Mouse (Mus musculus) gastrocnemius, adult 2 months (tissue): ENCODE data around the gene Rnf115. TPM values are rescaled to one million over a fixed set of nuclear protein-coding genes. Genes with fewer than 3 reads are reported as not detected.
"Not testable (repeated sequence)": the region's sequence is repeated elsewhere in the genome, so short reads cannot be mapped to it uniquely, and the experiment has no call there.

Source experiments
- DNase-seq: peaks from one replicate; pipeline ENCODE4 v3.0.0; 2022
- H3K27ac ChIP-seq: fragments of 200-600 bp; 2 replicates; pipeline ENCODE4 v1.8.1; 2022; ENCODE audit warnings: mild to moderate bottlenecking
- H3K4me3 ChIP-seq: fragments of 200-600 bp; 2 replicates; pipeline ENCODE4 v1.8.1; 2022; ENCODE audit warnings: mild to moderate bottlenecking, moderate library complexity
- CTCF ChIP-seq: fragments of 200-600 bp; IDR thresholded peaks from 2 replicates; pipeline ENCODE4 v1.8.1; 2022; ENCODE audit warnings: antibody characterized with exemption, mild to moderate bottlenecking, moderate library complexity
- intact Hi-C: fragments of 180-260 bp; cut with DNase I; formaldehyde crosslinking; loops from one replicate; pipeline ENCODE4 v1.15.1; 2025
- total RNA-seq, 2 experiments: library from RNA; stranded (reverse); gene quantifications; 2 replicates each; pipeline ENCODE4 v1.2.3; 2021

The Rnf115 gene
- total RNA-seq, 2 experiments from 2014 or later: 60.7 to 69.3 TPM

DNA sequence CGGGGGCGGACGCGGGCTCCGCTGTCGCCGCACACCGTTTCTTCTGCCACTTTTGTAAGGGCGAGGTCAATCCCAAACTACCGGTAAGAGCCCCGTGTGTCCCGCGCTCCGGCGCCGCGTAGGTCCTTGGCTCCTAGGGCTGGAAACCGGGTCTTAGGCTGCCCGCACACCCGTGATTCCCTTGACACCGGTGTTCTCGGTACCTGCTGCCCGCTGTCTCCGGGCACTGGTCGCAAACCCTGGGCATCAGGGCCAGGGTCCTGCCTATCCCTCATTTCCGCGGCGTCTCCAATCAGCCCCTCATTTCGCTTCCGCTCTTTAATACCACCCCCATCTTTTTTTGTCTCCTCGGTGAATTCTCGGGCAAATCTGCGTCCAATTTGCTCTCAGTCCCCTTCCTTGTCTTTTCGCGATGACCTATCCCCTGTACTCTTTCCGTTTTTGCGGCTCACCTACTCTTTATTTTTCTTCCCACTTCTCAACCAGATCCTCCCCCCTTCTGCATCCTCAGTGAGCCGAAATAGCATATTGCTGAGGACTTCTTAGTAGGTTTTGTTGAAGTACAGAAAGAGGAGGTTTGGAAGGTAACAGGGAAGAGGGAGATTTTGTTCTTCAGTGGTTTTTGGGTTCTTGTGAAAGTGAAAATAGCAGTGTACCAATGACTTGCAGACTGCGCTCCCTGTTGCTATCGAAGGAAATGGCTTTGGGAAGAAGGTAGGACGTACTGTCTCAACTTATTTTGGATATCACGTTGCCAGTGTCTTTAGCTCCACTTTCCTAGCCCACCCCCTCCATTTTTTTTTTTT, 567 bp downstream of the Rnf115 start:
- peak overlapping the region; percentile 97 for H3K27ac ChIP-seq
- no peak for TF ChIP-seq CTCF
- intact Hi-C loops: no loop called here
- DNase-seq: no peak
- H3K4me3 ChIP-seq: peak overlapping the region; percentile 98

- intact Hi-C loops: no loop called here
- TF ChIP-seq CTCF: no peak
- no peak for DNase-seq
- H3K27ac ChIP-seq: peak overlapping the region; percentile 97
- H3K4me3 ChIP-seq: peak overlapping the region; percentile 98
These were observed 1.4 kb downstream of the Rnf115 start for GRCm38 (mm10) chr3:96728634-96729402.

GRCm38 (mm10) chr3:96729403-96729784, 1.9 kb downstream of the Rnf115 start:
- Histone ChIP-seq H3K4me3 (peak overlapping the region; percentile 98; the same call in 1 of the 2 replicates), H3K27ac (no peak overlapping the region)
- intact Hi-C loops: no loop called here
- no peak for DNase-seq
- TF ChIP-seq CTCF: no peak

DNA sequence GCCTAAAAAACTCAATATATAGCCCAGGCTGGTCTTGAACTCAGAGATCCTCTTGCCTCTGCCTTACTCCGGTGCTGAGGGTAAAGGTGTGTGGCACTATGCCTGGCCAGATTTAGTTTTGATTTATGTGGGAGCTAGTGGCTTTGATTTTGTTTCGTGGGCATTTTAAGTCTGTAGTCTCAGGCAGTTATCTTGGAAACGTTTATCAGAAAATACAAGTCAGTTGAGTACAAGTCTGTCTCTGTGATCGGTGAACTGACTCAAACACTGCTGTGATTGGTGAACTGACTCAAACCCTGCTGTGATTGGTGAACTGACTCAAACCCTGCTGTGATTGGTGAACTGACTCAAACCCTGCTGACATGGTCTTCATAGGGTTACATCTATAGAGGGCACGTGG, 3.3 kb downstream of the Rnf115 start:
- no peak overlapping the region for H3K4me3 ChIP-seq
- no peak for DNase-seq
- TF ChIP-seq CTCF: no peak
- intact Hi-C loops: no loop called here
- H3K27ac ChIP-seq: no peak overlapping the region

DNA sequence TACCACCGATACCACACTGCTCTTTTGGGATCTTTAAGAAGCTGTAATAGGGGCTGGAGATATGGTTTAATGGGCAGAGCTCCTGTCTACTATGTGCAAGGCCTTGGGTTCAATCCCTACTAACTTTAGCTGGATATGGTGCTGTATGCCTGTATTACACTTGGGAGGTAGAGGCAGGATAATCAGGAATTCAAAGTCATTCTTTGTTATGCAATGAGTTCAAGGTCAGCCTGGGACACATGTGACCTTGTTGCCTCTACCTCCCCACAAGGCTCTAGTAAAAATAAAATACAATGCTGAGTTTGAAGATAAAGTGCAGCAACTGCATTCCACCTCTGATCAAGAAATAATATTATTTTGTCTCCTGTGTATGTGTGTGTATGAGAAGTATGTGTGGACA, 6.5 kb downstream of the Rnf115 start:
- TF ChIP-seq CTCF: no peak
- no peak overlapping the region for H3K4me3 ChIP-seq
- no peak for DNase-seq
- no peak overlapping the region for H3K27ac ChIP-seq
- intact Hi-C loops: no loop called here

DNA sequence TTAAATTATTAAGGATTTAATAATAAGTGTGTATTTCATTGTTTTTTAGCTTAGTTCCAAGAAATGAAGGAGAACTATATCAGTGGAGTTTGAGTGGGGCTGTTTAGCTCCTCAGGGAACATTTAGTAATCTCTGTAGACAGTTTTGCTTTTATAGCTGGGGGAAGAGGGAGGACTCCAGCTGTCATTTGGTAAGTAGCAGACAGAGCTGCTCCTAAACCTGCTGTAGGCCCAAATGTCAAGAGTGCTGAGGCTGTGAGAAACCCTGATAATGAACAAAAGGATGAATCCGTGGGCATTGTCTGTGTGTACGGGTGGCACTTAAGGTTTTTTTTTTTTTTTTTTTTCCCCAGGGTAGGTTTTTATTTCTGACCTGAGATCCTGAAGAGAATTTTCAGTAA, 7.7 kb downstream of the Rnf115 start:
- no peak overlapping the region for H3K27ac ChIP-seq
- no peak for DNase-seq
- intact Hi-C loops: loop anchor here (5.0 kb wide), 1 partner anchor 37 kb away; no protein-coding TSS in a partner anchor
- H3K4me3 ChIP-seq: no peak overlapping the region
- TF ChIP-seq CTCF: no peak

DNA sequence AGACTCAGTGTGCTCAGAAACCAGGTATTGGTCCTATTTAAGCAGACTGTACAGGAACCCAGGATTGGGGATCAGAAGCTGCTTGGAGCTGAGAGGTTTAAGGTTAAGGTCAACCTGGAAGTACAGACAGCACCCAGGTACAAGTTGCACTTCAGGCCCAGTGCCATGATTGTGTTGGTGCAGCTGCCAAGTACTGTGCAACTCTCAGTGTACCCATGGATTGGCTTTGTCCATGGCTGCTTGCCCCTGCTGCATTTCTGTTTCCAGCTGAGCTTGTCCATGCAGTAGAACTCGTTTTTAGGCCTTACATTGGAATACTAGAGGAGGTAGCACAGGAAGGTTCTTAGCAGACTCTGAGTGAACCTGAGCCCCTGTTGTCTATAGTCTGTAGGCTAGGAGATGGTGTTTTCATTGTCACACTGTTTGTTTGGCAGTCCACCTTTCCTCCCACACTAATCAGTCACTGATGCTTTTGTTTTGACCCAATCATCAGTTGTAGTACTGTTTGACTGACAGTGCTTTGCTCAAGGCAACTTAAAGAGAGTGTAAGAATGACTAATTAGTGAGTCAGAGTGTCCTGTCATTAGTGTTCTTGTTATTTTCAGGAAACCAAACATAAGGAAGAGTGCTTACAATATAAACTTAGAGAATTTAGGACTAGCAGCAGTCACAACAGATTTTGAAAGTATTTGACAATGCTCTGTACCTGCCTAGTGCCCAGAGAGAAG, 9.7 kb downstream of the Rnf115 start:
- Histone ChIP-seq H3K27ac (peak overlapping the region; percentile 4; the same call in 1 of the 2 replicates), H3K4me3 (no peak overlapping the region)
- peak; percentile 30 for DNase-seq
- TF ChIP-seq CTCF: no peak
- intact Hi-C loops: loop anchor here (5.0 kb wide), 1 partner anchor 35 kb away; no protein-coding TSS in a partner anchor

DNA sequence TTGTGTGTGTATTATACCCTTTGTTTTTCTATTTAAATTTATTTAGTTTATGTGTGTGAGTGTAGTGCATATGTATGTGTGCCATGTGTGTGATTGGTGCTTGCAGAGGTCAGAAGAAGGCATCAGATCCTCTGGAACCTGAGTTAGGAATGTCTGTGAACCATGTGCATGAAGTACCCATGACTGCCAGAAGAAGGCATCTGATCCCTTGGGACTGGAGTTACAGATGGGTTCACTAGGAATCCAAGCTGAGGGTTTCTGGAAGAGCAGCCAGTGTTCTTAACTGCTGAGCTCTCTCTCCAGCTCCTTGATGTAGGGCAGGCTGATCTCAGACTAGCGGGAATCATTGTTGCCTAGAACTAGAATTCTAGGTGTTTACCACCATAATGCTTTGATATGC, 10.5 kb downstream of the Rnf115 start:
- peak overlapping the region; percentile 62 for H3K27ac ChIP-seq
- intact Hi-C loops: loop anchor here (2.0 to 5.0 kb wide), 2 partner anchors 19 to 34 kb away; no protein-coding TSS in a partner anchor
- DNase-seq: peak; percentile 34
- TF ChIP-seq CTCF: peak; percentile 61
- H3K4me3 ChIP-seq: no peak overlapping the region

- DNase-seq, H3K27ac ChIP-seq, intact Hi-C loops, H3K4me3 ChIP-seq: not testable (repeated sequence)
These were observed 12.8 kb downstream of the Rnf115 start for GRCm38 (mm10) chr3:96740279-96740678.

DNA sequence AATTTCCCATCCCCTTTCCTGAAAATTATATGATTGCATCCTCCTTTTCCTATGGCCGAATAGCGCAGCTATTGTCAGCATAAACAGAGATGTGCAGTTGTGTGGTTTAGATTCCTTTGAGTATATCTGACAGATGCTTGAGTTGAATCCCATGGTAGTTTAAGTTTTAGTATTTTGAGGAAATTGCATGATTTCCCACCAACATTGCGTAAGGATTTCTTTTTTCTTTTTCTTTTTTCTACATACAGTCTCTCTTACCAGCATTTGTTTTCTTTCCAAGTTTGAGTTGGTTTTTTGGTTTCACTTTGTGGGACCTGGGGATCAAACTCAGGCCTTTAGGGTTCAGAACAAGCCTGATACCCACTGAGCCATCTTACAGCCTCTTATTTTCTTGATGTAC, 16.9 kb downstream of the Rnf115 start:
- TF ChIP-seq CTCF: no peak
- H3K4me3 ChIP-seq: no peak overlapping the region
- H3K27ac ChIP-seq: no peak overlapping the region
- no peak for DNase-seq
- intact Hi-C loops: no loop called here

DNA sequence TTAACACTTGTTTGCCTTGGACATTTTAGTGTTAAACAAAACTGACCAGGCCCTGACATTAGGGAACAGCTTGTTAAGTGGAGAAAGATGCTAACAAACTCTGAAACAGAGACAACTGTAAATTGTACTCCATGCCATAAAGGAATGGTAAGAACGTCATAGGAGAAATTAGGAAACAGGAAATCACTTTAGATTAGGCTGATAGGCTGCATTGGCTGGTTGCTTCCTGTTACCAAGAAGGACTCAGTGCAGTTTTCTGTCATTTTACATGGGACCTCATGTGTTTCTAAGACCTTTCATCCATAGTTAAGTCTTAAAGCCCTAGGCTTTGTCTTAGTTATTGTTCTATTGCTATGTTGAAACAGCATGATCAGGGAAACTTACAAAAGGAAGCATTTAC, 19.4 kb downstream of the Rnf115 start:
- intact Hi-C loops: no loop called here
- Histone ChIP-seq H3K27ac (no peak overlapping the region), H3K4me3 (no peak overlapping the region)
- TF ChIP-seq CTCF: no peak
- no peak for DNase-seq

DNA sequence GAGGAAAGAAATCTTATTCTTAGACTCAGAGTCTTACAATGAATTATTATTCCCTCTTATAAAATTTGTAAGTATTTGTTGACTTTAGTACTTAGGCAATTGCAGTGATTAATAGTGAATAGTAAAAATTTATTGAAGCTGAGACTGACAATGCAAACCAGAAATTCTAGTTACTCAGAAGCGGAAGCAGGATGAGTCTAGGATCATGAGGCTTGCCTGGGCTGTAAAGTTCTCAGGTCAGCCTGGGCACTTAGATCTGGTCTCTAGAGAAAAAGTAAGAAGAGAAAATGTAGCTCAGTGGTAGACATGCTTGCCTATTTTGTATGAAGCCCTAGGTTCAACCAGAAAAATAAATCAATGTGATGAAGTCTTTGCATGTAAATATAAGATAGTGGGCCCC, 28.5 kb downstream of the Rnf115 start:
- H3K27ac ChIP-seq: peak overlapping the region; percentile 4; the same call in 1 of the 2 replicates
- DNase-seq: no peak
- no peak overlapping the region for H3K4me3 ChIP-seq
- intact Hi-C loops: loop anchor here (2.0 kb wide), 1 partner anchor 17 kb away; no protein-coding TSS in a partner anchor
- no peak for TF ChIP-seq CTCF
